Mouse (Mus musculus): ENCODE results near the gene Plpp3. TPM values are rescaled to one million over a fixed set of nuclear protein-coding genes. Genes with fewer than 3 reads are reported as not detected.

Plpp3 gene
- polyA plus RNA-seq, 1 experiment from 2014 or later, result 81.9 TPM

DNA sequence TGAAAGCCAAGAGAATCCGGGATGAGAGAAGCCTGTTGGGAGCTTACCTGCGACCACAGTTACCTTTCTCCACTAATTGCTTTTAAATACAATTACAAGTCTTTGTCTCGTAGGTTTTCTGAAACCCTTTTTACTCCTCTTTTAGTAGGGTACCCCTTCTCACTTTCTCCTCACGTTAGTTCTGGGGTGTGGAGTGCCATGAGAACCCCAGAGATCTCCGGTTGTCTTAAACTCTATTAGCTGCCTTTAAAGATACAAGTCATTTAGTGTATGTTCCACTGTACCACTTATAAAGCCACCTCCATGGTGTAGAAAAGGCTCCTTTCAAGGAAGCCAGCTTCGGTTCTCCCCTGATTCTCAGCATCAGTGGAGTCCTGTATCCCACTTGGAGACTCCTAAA is 3.3 kb downstream of the Plpp3 start:
- 80% methylated on average over 6 of the region's 6 CpGs for WGBS
- H3K27me3 ChIP-seq, result no peaks in the 10 kb centered on the region
- ATAC-seq (ENCODE audit: low FRiP score), result no peak
- no peaks in the 10 kb centered on the region; the same call in 1 of the 2 replicates for H3K36me3 ChIP-seq
- no peak overlapping the region for H3K27ac ChIP-seq
- peak overlapping the region; percentile 89 for H3K4me2 ChIP-seq
- peak overlapping the region; percentile 9; the same call in 1 of the 2 replicates for H3K9ac ChIP-seq
- H3K9me3 ChIP-seq, result no peaks in the 10 kb centered on the region
- H3K4me3 ChIP-seq, result peak overlapping the region; percentile 83
- H3K4me1 ChIP-seq (replicated peaks), result peaks cover 57% of the 10 kb centered on the region

DNA sequence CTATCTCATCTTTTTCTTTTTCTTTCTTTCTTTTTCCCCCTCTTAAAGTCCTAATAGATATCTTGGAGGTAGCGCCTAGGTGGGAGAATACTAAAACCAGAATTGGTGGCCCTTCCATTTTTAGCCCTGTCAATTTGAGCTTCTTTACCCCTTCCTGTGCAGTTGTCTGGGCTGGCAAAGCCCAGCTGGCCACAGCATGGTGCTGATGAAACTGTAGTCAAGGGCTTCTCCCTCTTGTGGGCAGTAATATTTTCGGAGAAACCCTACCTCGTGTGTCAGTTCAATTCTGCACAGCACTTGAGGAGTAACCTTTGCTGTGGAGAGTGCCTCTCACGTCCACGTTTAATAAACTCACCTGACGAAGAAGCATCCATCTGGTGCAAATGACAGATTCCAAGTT is 4.9 kb downstream of the Plpp3 start:
- Histone ChIP-seq H3K27me3 (no peaks in the 10 kb centered on the region), H3K9ac (peak overlapping the region; percentile 43; the same call in 1 of the 2 replicates), H3K4me2 (peak overlapping the region; percentile 89), H3K4me3 (0 out of 2 replicates have a peak overlapping the region, but pooled peaks have one; percentile 83), H3K9me3 (no peaks in the 10 kb centered on the region), H3K36me3 (no peaks in the 10 kb centered on the region; the same call in 1 of the 2 replicates), H3K27ac (0 out of 2 replicates have a peak overlapping the region, but pooled peaks have one; percentile 8), H3K4me1 (replicated peaks) (peaks cover 57% of the 10 kb centered on the region)
- 59% methylated on average over 6 of the region's 6 CpGs for WGBS
- no peak for ATAC-seq (ENCODE audit: low FRiP score)

GRCm38 (mm10) chr4:105162676-105163075 is 5.5 kb downstream of the Plpp3 start:
- Histone ChIP-seq H3K4me3 (no peak overlapping the region), H3K9me3 (no peaks in the 10 kb centered on the region), H3K4me2 (peak overlapping the region; percentile 89), H3K27ac (no peak overlapping the region), H3K36me3 (no peaks in the 10 kb centered on the region; the same call in 1 of the 2 replicates), H3K27me3 (no peaks in the 10 kb centered on the region), H3K9ac (no peak overlapping the region), H3K4me1 (replicated peaks) (peaks cover 60% of the 10 kb centered on the region)
- no peak for ATAC-seq (ENCODE audit: low FRiP score)
- 74% methylated on average over 2 of the region's 2 CpGs for WGBS

DNA sequence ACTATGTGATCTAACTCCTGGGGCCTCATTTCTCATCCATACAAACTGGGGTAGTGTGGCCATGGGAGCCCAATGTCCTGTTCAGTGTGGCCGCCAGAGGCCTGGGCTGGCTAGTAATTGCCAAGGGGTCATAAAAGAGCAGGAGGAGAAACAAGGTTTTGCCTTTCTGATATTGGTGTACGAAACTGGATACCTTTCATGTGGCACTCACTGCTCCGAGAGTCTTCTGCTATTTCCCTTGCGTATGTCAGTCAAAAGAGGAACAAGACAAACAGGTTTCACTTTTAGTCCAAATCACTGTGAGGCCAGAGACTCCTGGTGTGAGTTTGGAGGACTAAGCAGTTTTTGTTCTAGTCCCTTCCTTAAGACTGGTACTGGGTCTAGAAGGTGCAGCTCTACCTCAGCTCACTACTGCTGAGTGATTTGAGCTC is 6.8 kb downstream of the Plpp3 start:
- WGBS, result 91% methylated on average over 4 of the region's 4 CpGs
- Histone ChIP-seq H3K4me1 (replicated peaks) (peaks cover 68% of the 10 kb centered on the region), H3K27ac (no peak overlapping the region), H3K27me3 (no peaks in the 10 kb centered on the region), H3K9me3 (no peaks in the 10 kb centered on the region), H3K36me3 (no peaks in the 10 kb centered on the region; the same call in 1 of the 2 replicates), H3K4me3 (no peak overlapping the region), H3K9ac (no peak overlapping the region), H3K4me2 (no peak overlapping the region)
- no peak for ATAC-seq (ENCODE audit: low FRiP score)

DNA sequence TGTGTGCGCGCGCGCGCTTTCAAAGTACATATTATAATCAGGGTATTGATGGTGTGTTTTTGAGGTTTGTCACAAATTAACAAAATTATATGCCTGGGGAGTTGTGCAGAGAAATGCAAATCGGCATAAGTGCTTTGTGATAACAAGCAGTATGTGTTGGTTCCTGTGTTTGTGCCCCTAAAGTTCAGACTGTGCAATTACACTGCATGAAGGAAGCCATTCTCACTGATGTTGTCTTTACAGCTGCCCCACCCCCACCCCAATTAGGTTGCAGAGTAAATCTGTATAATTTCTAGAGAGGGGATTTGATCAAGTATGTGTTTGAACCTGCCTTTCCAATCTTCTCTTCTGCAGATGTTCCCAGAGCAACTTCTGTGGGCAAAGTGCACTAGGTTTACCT is 7.8 kb downstream of the Plpp3 start:
- peaks cover 69% of the 10 kb centered on the region for H3K4me1 ChIP-seq (replicated peaks)
- H3K36me3 ChIP-seq, result no peaks in the 10 kb centered on the region; the same call in 1 of the 2 replicates
- no peak overlapping the region for H3K4me3 ChIP-seq
- WGBS, result 93% methylated on average over 6 of the region's 6 CpGs
- ATAC-seq (ENCODE audit: low FRiP score), result no peak
- no peaks in the 10 kb centered on the region for H3K27me3 ChIP-seq
- H3K9ac ChIP-seq, result no peak overlapping the region
- H3K27ac ChIP-seq, result no peak overlapping the region
- no peak overlapping the region for H3K4me2 ChIP-seq
- H3K9me3 ChIP-seq, result no peaks in the 10 kb centered on the region

- H3K9ac ChIP-seq, result no peak overlapping the region
- peak overlapping the region; percentile 85 for H3K27ac ChIP-seq
- H3K36me3 ChIP-seq, result no peaks in the 10 kb centered on the region
- H3K4me3 ChIP-seq, result no peak overlapping the region
- no peaks in the 10 kb centered on the region for H3K9me3 ChIP-seq
- 19% methylated on average over 7 of the region's 7 CpGs for WGBS
- H3K4me1 ChIP-seq (replicated peaks), result peaks cover 55% of the 10 kb centered on the region
- no peak for ATAC-seq (ENCODE audit: low FRiP score)
- peak overlapping the region; percentile 38 for H3K4me2 ChIP-seq
- no peaks in the 10 kb centered on the region for H3K27me3 ChIP-seq
These were observed 12.0 kb downstream of the Plpp3 start for GRCm38 (mm10) chr4:105169093-105169571.

DNA sequence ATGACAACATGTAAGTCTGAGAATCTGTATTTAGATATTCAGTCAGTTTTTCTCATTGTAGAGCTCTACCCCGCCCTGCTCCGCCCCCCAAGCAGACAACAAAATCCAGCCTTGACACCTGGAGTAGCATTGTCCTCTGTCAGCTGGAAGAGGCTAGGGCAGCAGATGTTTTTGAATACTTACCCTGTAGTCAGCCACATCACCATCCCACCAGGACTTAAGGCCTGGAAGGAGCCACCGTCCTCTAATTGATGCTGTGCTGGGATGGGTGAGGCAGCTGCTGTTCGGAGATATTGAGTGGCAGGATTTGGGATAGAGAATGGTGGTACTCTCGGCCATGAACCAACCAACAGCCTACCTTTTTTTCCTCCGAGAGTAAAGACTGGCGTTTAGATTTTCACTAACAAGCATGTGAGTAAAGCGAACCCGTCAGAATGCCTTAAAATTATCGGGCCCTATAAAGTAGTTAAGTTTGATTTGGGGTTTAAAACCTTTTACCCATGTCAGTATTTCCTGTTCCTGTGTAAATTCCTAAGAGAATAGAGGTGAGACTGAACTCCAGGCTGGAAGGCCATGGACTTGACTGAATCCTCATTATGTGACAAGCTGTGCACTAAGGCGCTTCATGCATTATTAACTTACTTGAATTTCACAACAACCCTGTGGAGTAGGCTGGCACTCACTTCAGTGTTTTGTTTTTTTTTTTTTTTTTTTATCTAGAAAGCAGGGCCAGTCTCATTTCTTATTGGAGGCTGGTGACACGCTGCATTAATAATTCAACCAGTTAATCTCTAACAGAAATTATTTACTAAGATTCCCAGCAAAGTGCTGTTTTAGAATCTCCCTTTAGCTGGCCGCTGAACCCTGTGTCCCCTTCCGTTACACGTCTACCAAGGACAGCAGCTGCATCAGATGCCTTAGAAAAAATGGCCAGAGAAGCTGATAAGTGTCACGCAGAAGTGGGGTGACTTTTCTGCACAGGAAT is 13.0 kb downstream of the Plpp3 start:
- Histone ChIP-seq H3K9me3 (no peaks in the 10 kb centered on the region), H3K36me3 (no peaks in the 10 kb centered on the region), H3K27me3 (no peaks in the 10 kb centered on the region), H3K4me3 (no peak overlapping the region), H3K4me2 (peak overlapping the region; percentile 38), H3K27ac (peak overlapping the region; percentile 85), H3K4me1 (replicated peaks) (peaks cover 56% of the 10 kb centered on the region), H3K9ac (no peak overlapping the region)
- WGBS, result 20% methylated on average over 16 of the region's 16 CpGs
- peak; percentile 22; the same call in 1 of the 2 replicates for ATAC-seq (ENCODE audit: low FRiP score)

DNA sequence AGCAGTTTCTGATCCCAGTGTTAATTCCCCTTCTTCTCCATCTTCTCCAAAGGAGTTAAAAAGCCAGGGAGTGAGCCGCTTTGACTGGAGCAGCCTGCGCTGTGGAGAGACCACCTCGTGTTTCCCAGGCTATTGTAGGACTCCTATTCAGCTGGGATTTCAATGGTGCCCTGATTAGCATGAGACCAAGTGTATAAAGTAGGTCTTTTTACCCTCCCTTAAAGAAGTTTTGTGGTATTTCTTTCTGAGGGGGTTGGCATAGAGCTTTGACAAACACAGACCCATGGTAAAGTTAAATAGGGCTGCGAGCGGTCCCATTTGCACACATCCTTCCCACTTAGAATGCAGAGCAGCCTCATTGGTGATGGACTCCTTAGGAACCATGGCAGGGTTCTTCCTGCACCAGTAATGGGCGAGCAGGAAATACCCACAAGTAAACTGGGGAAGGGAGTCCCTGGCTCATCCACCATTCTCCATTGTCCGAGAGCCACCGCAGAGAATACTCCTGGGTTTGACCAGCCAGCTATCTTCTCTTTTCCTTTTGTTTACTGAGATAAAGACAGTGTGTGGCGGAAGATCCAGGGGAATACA is 13.8 kb downstream of the Plpp3 start:
- H3K27me3 ChIP-seq, result no peaks in the 10 kb centered on the region
- WGBS, result 10% methylated on average over 9 of the region's 9 CpGs
- no peak overlapping the region for H3K9ac ChIP-seq
- peak overlapping the region; percentile 38 for H3K4me2 ChIP-seq
- ATAC-seq (ENCODE audit: low FRiP score), result peak; percentile 81
- peaks cover 59% of the 10 kb centered on the region for H3K4me1 ChIP-seq (replicated peaks)
- 0 out of 2 replicates have a peak overlapping the region, but pooled peaks have one; percentile 3 for H3K4me3 ChIP-seq
- H3K9me3 ChIP-seq, result no peaks in the 10 kb centered on the region
- H3K36me3 ChIP-seq, result no peaks in the 10 kb centered on the region
- peak overlapping the region; percentile 85 for H3K27ac ChIP-seq

DNA sequence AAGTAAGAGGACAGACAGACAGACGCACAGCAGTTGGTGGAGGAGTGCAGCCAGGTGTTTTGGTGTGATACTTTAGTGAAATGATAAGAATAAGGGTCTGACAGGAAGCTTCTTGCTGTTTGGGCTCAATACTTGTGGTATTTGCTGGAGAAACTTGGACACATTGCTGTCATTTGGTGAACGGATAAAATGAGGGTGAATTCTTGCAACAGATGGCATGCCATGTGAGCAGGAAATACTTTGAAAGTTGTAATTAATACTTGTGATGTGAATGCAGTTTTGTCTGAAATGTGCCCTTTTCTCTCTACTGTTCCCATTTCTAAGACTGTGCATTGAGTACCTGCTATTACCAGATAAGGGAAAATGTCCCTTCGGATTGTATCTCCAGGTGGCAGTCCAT is 14.3 kb downstream of the Plpp3 start:
- no peak for ATAC-seq (ENCODE audit: low FRiP score)
- H3K27ac ChIP-seq, result peak overlapping the region; percentile 85
- H3K27me3 ChIP-seq, result no peaks in the 10 kb centered on the region
- peak overlapping the region; percentile 38 for H3K4me2 ChIP-seq
- H3K9ac ChIP-seq, result no peak overlapping the region
- H3K4me3 ChIP-seq, result no peak overlapping the region
- H3K4me1 ChIP-seq (replicated peaks), result peaks cover 64% of the 10 kb centered on the region
- H3K36me3 ChIP-seq, result no peaks in the 10 kb centered on the region
- no peaks in the 10 kb centered on the region for H3K9me3 ChIP-seq
- WGBS, result 38% methylated on average over 3 of the region's 3 CpGs

DNA sequence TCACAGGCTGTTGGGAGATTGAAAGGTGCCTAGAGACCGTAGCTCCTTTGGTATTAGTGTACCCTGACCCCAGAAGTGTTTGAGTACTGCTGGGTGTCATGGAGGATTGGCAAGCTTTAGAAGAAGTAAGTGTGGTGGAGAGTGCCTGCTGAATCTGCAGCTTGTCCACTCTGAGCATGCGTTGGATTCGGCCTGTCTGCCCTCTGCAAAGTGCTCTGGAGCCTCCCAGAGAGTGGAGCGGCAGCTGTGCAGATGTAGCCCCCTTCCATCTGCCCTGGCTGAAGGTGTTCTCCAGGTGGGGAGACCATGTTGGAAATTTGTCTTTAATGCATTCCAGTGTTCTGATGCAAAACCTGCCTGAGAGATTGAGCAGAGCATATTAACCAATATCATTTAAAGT is 17.6 kb downstream of the Plpp3 start:
- Histone ChIP-seq H3K27me3 (no peaks in the 10 kb centered on the region), H3K4me1 (replicated peaks) (peaks cover 66% of the 10 kb centered on the region), H3K27ac (peak overlapping the region; percentile 80), H3K9me3 (no peaks in the 10 kb centered on the region), H3K9ac (no peak overlapping the region), H3K36me3 (no peaks in the 10 kb centered on the region), H3K4me2 (no peak overlapping the region), H3K4me3 (no peak overlapping the region)
- no peak for ATAC-seq (ENCODE audit: low FRiP score)
- 74% methylated on average over 4 of the region's 4 CpGs for WGBS

DNA sequence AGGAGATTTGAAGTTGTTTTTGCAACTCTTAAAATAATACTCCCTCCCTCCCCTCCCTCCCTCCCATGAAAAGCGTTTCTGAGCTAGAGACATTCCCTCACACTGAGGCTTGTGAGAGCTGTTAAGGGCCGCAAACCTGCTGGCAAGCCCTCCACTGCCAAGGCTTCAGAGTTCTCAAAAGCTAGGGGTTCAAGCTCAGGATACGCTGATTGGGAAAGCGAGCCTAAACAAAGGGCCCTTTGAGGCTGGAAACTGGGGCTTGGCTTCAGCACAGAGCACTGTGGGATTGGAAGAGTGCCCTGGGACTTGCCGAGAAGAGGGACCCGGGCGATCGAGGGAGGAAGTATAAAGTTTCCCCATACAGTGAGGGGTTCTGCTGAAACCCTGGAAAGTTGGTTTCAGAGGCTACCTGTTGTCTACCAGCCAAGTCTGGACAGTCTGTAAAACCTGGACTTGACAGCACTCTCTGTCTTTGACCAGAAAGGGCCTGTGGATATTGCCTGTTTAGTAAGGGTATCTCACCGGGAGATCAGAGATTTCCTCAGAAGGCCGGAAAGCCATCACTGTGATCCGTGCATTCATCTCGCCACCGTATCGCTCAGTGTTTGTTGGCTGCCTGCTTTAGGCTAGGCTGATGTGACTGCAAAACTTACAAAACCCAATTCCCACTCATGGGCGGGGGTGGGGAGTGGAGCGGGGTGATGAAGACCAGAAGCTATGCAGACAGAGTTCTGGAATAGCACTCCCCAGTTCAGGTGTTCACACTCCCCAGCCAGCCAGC is 18.3 kb downstream of the Plpp3 start:
- Histone ChIP-seq H3K4me2 (no peak overlapping the region), H3K9me3 (no peaks in the 10 kb centered on the region), H3K36me3 (no peaks in the 10 kb centered on the region), H3K27me3 (no peaks in the 10 kb centered on the region), H3K4me1 (replicated peaks) (peaks cover 66% of the 10 kb centered on the region), H3K27ac (peak overlapping the region; percentile 80), H3K9ac (peak overlapping the region; percentile 13; the same call in 1 of the 2 replicates), H3K4me3 (no peak overlapping the region)
- 55% methylated on average over 16 of the region's 16 CpGs for WGBS
- peak; percentile 23; the same call in 1 of the 2 replicates for ATAC-seq (ENCODE audit: low FRiP score)
